Mouse (Mus musculus): Measurements from ENCODE around the gene Brms1. TPM values are rescaled to one million over a fixed set of nuclear protein-coding genes. Genes with fewer than 3 reads are reported as not detected.

Brms1 gene
- polyA plus RNA-seq, 1 experiment from 2014 or later = 61.3 TPM

GRCm38 (mm10) chr19:5026111-5026510 lies 15.0 kb upstream of the Brms1 start:
- Histone ChIP-seq H3K4me2 (no peak overlapping the region), H3K9ac (ENCODE audit: low read depth, low read length) (no peak overlapping the region), H3K4me1 (replicated peaks; ENCODE audit: control insufficient read depth, insufficient read depth, low read length) (peaks cover 4% of the 10 kb centered on the region; the same call in 1 of the 2 replicates), H3K27me3 (replicated peaks; ENCODE audit: control insufficient read depth, insufficient read depth, low read length) (no peaks in the 10 kb centered on the region), H3K27ac (ENCODE audit: low read depth, low read length) (no peak overlapping the region), H3K36me3 (ENCODE audit: control insufficient read depth, insufficient read depth, low read length) (peaks cover 3% of the 10 kb centered on the region; the same call in 1 of the 2 replicates), H3K9me3 (ENCODE audit: control insufficient read depth, low read length) (no peaks in the 10 kb centered on the region), H3K4me3 (ENCODE audit: low read depth, low read length) (no peak overlapping the region)
- ATAC-seq (replicated peaks; ENCODE audit: low FRiP score) = no peak
- WGBS = 83% methylated on average over 8 of the region's 8 CpGs
- no peak for DNase-seq (ENCODE audit: low spot score)

- no peak for ATAC-seq (replicated peaks; ENCODE audit: low FRiP score)
- Histone ChIP-seq H3K9me3 (ENCODE audit: control insufficient read depth, low read length) (no peaks in the 10 kb centered on the region), H3K9ac (ENCODE audit: low read depth, low read length) (no peak overlapping the region), H3K4me3 (ENCODE audit: low read depth, low read length) (no peak overlapping the region), H3K36me3 (ENCODE audit: control insufficient read depth, insufficient read depth, low read length) (peaks cover 6% of the 10 kb centered on the region; the same call in 1 of the 2 replicates), H3K27ac (ENCODE audit: low read depth, low read length) (no peak overlapping the region), H3K4me1 (replicated peaks; ENCODE audit: control insufficient read depth, insufficient read depth, low read length) (peaks cover 3% of the 10 kb centered on the region; the same call in 1 of the 2 replicates), H3K27me3 (replicated peaks; ENCODE audit: control insufficient read depth, insufficient read depth, low read length) (no peaks in the 10 kb centered on the region), H3K4me2 (no peak overlapping the region)
- DNase-seq (ENCODE audit: low spot score) = no peak
- 78% methylated on average over 3 of the region's 3 CpGs for WGBS
Measured at GRCm38 (mm10) chr19:5032686-5033085, 8.5 kb upstream of the Brms1 start.

GRCm38 (mm10) chr19:5036577-5036976 lies 4.6 kb upstream of the Brms1 start:
- Histone ChIP-seq H3K27ac (ENCODE audit: low read depth, low read length) (no peak overlapping the region), H3K36me3 (ENCODE audit: control insufficient read depth, insufficient read depth, low read length) (no peaks in the 10 kb centered on the region), H3K4me2 (no peak overlapping the region), H3K4me1 (replicated peaks; ENCODE audit: control insufficient read depth, insufficient read depth, low read length) (peaks cover 22% of the 10 kb centered on the region), H3K27me3 (replicated peaks; ENCODE audit: control insufficient read depth, insufficient read depth, low read length) (no peaks in the 10 kb centered on the region), H3K9me3 (ENCODE audit: control insufficient read depth, low read length) (no peaks in the 10 kb centered on the region), H3K9ac (ENCODE audit: low read depth, low read length) (no peak overlapping the region), H3K4me3 (ENCODE audit: low read depth, low read length) (no peak overlapping the region)
- WGBS = 65% methylated on average over 4 of the region's 4 CpGs
- DNase-seq (ENCODE audit: low spot score) (no peak), ATAC-seq (replicated peaks; ENCODE audit: low FRiP score) (no peak)

GRCm38 (mm10) chr19:5037678-5038571 lies 3.2 kb upstream of the Brms1 start:
- peak overlapping the region; percentile 73 for H3K9ac ChIP-seq (ENCODE audit: low read depth, low read length)
- 4% methylated on average over 32 of the region's 32 CpGs for WGBS
- peak; percentile 38 for ATAC-seq (replicated peaks; ENCODE audit: low FRiP score)
- H3K27ac ChIP-seq (ENCODE audit: low read depth, low read length) = peak overlapping the region; percentile 28; the same call in 1 of the 2 replicates
- no peaks in the 10 kb centered on the region for H3K27me3 ChIP-seq (replicated peaks; ENCODE audit: control insufficient read depth, insufficient read depth, low read length)
- H3K4me2 ChIP-seq = peak overlapping the region; percentile 94
- H3K36me3 ChIP-seq (ENCODE audit: control insufficient read depth, insufficient read depth, low read length) = no peaks in the 10 kb centered on the region
- H3K9me3 ChIP-seq (ENCODE audit: control insufficient read depth, low read length) = no peaks in the 10 kb centered on the region
- peak overlapping the region; percentile 92 for H3K4me3 ChIP-seq (ENCODE audit: low read depth, low read length)
- H3K4me1 ChIP-seq (replicated peaks; ENCODE audit: control insufficient read depth, insufficient read depth, low read length) = peaks cover 28% of the 10 kb centered on the region
- peak; percentile 86 for DNase-seq (ENCODE audit: low spot score)

GRCm38 (mm10) chr19:5038709-5039156 lies 2.4 kb upstream of the Brms1 start, which contains the start of the genes B4gat1 and AC124502.3:
B4gat1 (plus strand) TSS chr19:5038826.
AC124502.3 (plus strand) TSS chr19:5038891.
- Histone ChIP-seq H3K4me3 (ENCODE audit: low read depth, low read length) (peak within 1 kb of the TSS; percentile 92), H3K36me3 (ENCODE audit: control insufficient read depth, insufficient read depth, low read length) (no peaks in the 10 kb centered on the region; the same call in 1 of the 2 replicates), H3K27ac (ENCODE audit: low read depth, low read length) (peak within 1 kb of the TSS; percentile 28; the same call in 1 of the 2 replicates), H3K27me3 (replicated peaks; ENCODE audit: control insufficient read depth, insufficient read depth, low read length) (no peaks in the 10 kb centered on the region), H3K9ac (ENCODE audit: low read depth, low read length) (peak within 1 kb of the TSS; percentile 73), H3K4me1 (replicated peaks; ENCODE audit: control insufficient read depth, insufficient read depth, low read length) (peaks cover 28% of the 10 kb centered on the region), H3K4me2 (peak within 1 kb of the TSS; percentile 94), H3K9me3 (ENCODE audit: control insufficient read depth, low read length) (no peaks in the 10 kb centered on the region)
- ATAC-seq (replicated peaks; ENCODE audit: low FRiP score) (peak; percentile 83), DNase-seq (ENCODE audit: low spot score) (peak; percentile 87)
- under 1% methylated on average over 44 of the region's 44 CpGs for WGBS

- WGBS = 20% methylated on average over 41 of the region's 41 CpGs
- Histone ChIP-seq H3K9ac (ENCODE audit: low read depth, low read length) (peak overlapping the region; percentile 73), H3K4me2 (peak overlapping the region; percentile 94), H3K9me3 (ENCODE audit: control insufficient read depth, low read length) (no peaks in the 10 kb centered on the region), H3K4me1 (replicated peaks; ENCODE audit: control insufficient read depth, insufficient read depth, low read length) (peaks cover 28% of the 10 kb centered on the region), H3K27ac (ENCODE audit: low read depth, low read length) (no peak overlapping the region), H3K4me3 (ENCODE audit: low read depth, low read length) (peak overlapping the region; percentile 92), H3K36me3 (ENCODE audit: control insufficient read depth, insufficient read depth, low read length) (peaks cover 3% of the 10 kb centered on the region; the same call in 1 of the 2 replicates), H3K27me3 (replicated peaks; ENCODE audit: control insufficient read depth, insufficient read depth, low read length) (no peaks in the 10 kb centered on the region)
- ATAC-seq (replicated peaks; ENCODE audit: low FRiP score) (no peak), DNase-seq (ENCODE audit: low spot score) (no peak)
Measured at GRCm38 (mm10) chr19:5039301-5040114, 1.6 kb upstream of the Brms1 start.

GRCm38 (mm10) chr19:5041588-5041987 lies 434 bp downstream of the Brms1 start:
- WGBS = 2% methylated on average over 16 of the region's 16 CpGs
- H3K27me3 ChIP-seq (replicated peaks; ENCODE audit: control insufficient read depth, insufficient read depth, low read length) = no peaks in the 10 kb centered on the region
- H3K4me2 ChIP-seq = peak overlapping the region; percentile 94
- DNase-seq (ENCODE audit: low spot score) = no peak
- 0 out of 2 replicates have a peak, but pooled peaks have one; percentile 9 for ATAC-seq (replicated peaks; ENCODE audit: low FRiP score)
- peak overlapping the region; percentile 92 for H3K4me3 ChIP-seq (ENCODE audit: low read depth, low read length)
- no peaks in the 10 kb centered on the region for H3K9me3 ChIP-seq (ENCODE audit: control insufficient read depth, low read length)
- peaks cover 8% of the 10 kb centered on the region; the same call in 1 of the 2 replicates for H3K36me3 ChIP-seq (ENCODE audit: control insufficient read depth, insufficient read depth, low read length)
- peaks cover 28% of the 10 kb centered on the region for H3K4me1 ChIP-seq (replicated peaks; ENCODE audit: control insufficient read depth, insufficient read depth, low read length)
- peak overlapping the region; percentile 79 for H3K27ac ChIP-seq (ENCODE audit: low read depth, low read length)
- H3K9ac ChIP-seq (ENCODE audit: low read depth, low read length) = peak overlapping the region; percentile 87

GRCm38 (mm10) chr19:5045531-5045930 lies 4.4 kb downstream of the Brms1 start:
- no peak for ATAC-seq (replicated peaks; ENCODE audit: low FRiP score)
- Histone ChIP-seq H3K9ac (ENCODE audit: low read depth, low read length) (no peak overlapping the region), H3K27me3 (replicated peaks; ENCODE audit: control insufficient read depth, insufficient read depth, low read length) (peaks cover 2% of the 10 kb centered on the region), H3K4me1 (replicated peaks; ENCODE audit: control insufficient read depth, insufficient read depth, low read length) (peaks cover 7% of the 10 kb centered on the region), H3K36me3 (ENCODE audit: control insufficient read depth, insufficient read depth, low read length) (peaks cover 21% of the 10 kb centered on the region; the same call in 1 of the 2 replicates), H3K4me3 (ENCODE audit: low read depth, low read length) (no peak overlapping the region), H3K27ac (ENCODE audit: low read depth, low read length) (no peak overlapping the region), H3K4me2 (no peak overlapping the region), H3K9me3 (ENCODE audit: control insufficient read depth, low read length) (no peaks in the 10 kb centered on the region)
- WGBS = 76% methylated on average over 4 of the region's 4 CpGs
- DNase-seq (ENCODE audit: low spot score) = no peak

All from liver, embryonic 11.5 days (tissue).